16 mouse cellular contexts compared by ENCODE assay signal in the genomic region with DNA sequence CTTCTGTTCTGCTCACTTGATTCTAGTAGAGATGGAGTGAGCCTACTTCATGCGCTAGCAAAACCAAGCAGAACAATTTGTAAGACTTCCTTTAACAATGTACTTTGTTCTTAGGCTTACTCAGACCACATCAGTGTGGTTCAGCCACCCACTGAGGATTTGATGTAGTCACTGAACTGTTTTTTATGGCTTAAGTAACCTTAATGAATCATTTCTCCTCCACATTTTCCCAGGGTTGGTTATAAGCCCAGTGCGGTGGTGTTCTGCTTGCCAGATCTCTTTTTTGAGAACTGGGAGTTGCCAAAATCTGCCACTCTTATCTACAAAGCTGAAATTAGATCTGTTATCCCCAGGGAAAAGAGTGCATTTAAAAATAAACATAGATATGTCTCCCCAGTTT. TPM values are rescaled to one million over a fixed set of nuclear protein-coding genes. Genes with fewer than 3 reads are reported as not detected.
DNase-seq lines count a peak whose midpoint lies in the region; TF ChIP-seq lines count a peak whose summit lies in the region.
"Had no signal": no experiment of that assay in that cellular context is flagged by ENCODE, and none has a peak within 500 bp of the region (broad histone marks: within the 10 kb centered on the region; RNA-seq: fewer than 3 reads in every experiment).

No protein-coding gene starts in this region.

- peaks cover 14% of the 10 kb centered on the region for H3K36me3 ChIP-seq in kidney, adult 2 months (ENCODE audit: control insufficient read depth, insufficient read depth, low read length)
- H3K36me3 ChIP-seq in myocyte (ENCODE audit: control insufficient read depth, insufficient read depth) = peaks cover 68% of the 10 kb centered on the region

- no peak for TF ChIP-seq CTCF in kidney, adult 2 months (conservative IDR thresholded peaks at IDR 0.05; ENCODE audit: insufficient read depth, insufficient read length, low read depth, low read length)

- no peak overlapping the region for H3ac ChIP-seq in myocyte (ENCODE audit: control insufficient read depth, insufficient read length)

- no peaks in the 10 kb centered on the region for H3K27me3 ChIP-seq in kidney, adult 2 months (replicated peaks; ENCODE audit: control insufficient read depth, insufficient read depth, low read length)
- no peaks in the 10 kb centered on the region for H3K27me3 ChIP-seq in myocyte (ENCODE audit: control insufficient read depth, insufficient read depth, insufficient read length)

- TF ChIP-seq POLR2A in kidney, adult 2 months (IDR thresholded peaks at IDR 0.05; ENCODE audit: low read depth, low read length) = no peak
- no peak for TF ChIP-seq POLR2A in myocyte (IDR thresholded peaks at IDR 0.05; ENCODE audit: insufficient read length, low read depth)

- no peak overlapping the region for H3K4me3 ChIP-seq in kidney, adult 2 months (ENCODE audit: insufficient read depth, low read depth, low read length)
- H3K4me3 ChIP-seq in myocyte = no peak overlapping the region
- H3K4me3 ChIP-seq: midbrain, embryonic 10.5 days had no signal

- H3K4me1 ChIP-seq in kidney, adult 2 months (ENCODE audit: control insufficient read depth, insufficient read depth, low read length) = no peaks in the 10 kb centered on the region; the same call in 1 of the 2 replicates
- H3K4me1 ChIP-seq: midbrain, embryonic 10.5 days had no signal

- H3K79me2 ChIP-seq in myocyte (ENCODE audit: control insufficient read depth, insufficient read depth) = no peaks in the 10 kb centered on the region

- peak overlapping the region; percentile 33 for H3K4me2 ChIP-seq in myocyte (ENCODE audit: low read depth)

- WGBS in kidney, adult 2 months = 28% methylated on average over 2 of the region's 2 CpGs

- 0 out of 2 replicates have a peak overlapping the region, but pooled peaks have one; percentile 46 for H3K27ac ChIP-seq in kidney, adult 2 months (ENCODE audit: insufficient read depth, low read depth, low read length)
- H3K27ac ChIP-seq: midbrain, embryonic 10.5 days; stomach, postnatal 0 days had no signal

- peak; percentile 51 for DNase-seq in kidney, adult 2 months
- no peak for DNase-seq in kidney, postnatal 25 days
- peak; percentile 32 for DNase-seq in right cerebral cortex, adult 18-20 months
- DNase-seq in right cerebral cortex, postnatal 4 days = no peak
- DNase-seq in adrenal gland, postnatal 36 days = peak; percentile 35 to 46
- no peak for DNase-seq in lung, postnatal 4 days
- DNase-seq: cerebellum, adult 9-11 months; lung, adult 2 months had no signal

TF ChIP-seq in myocyte, 11 proteins besides CTCF, POLR2A, EP300 and RAD21:
- TF ChIP-seq MYOG (IDR thresholded peaks at IDR 0.05; ENCODE audit: control insufficient read depth in 1 of 3, insufficient read depth in 1 of 3, insufficient read length in 2 of 3, low read depth in 2 of 3) (no peak), MAX (IDR thresholded peaks at IDR 0.05; ENCODE audit: low read depth) (no peak), TCF12 (IDR thresholded peaks at IDR 0.05; ENCODE audit: insufficient read depth, poor library complexity, severe bottlenecking) (no peak), CEBPB (IDR thresholded peaks at IDR 0.05; ENCODE audit: insufficient read depth, poor library complexity, severe bottlenecking) (0 out of 2 replicates have a peak, but pooled peaks have one; percentile 13), REST (IDR thresholded peaks at IDR 0.05; ENCODE audit: insufficient read depth, insufficient read length) (no peak)

RNA-seq across cellular contexts. Expression of gene Blmh, which starts 28.9 kb away (rescaled TPM):
- 26.1 and 27.8 TPM in 2 replicates for polyA plus RNA-seq in kidney, adult 2 months (2012; rRNA removed)
- total RNA-seq in adrenal gland, postnatal 36 days (2021) = 10 to 100 TPM; 45.2 to 57.2 TPM
- 58.3 TPM for polyA plus RNA-seq in myocyte (2012; fragmentation: generic; extraction: Trizol)

RNA-seq across cellular contexts. Expression of gene Slc6a4, which starts 44.9 kb away (rescaled TPM):
- 12.8 and 14.6 TPM in 2 replicates for polyA plus RNA-seq in kidney, adult 2 months (2012; rRNA removed)
- 10 to 100 TPM; 25.6 to 42.2 TPM for total RNA-seq in adrenal gland, postnatal 36 days (2021)
- polyA plus RNA-seq in myocyte (2012; fragmentation: generic; extraction: Trizol) = not detected
- total RNA-seq: hematopoietic stem cell, adult 5-6 weeks had no signal

RNA-seq across cellular contexts. Expression of gene Tmigd1, which starts 51.6 kb away (rescaled TPM):
- polyA plus RNA-seq in kidney, adult 2 months (2012; rRNA removed) = 36.1 and 39.0 TPM in 2 replicates
- 1 to 10 TPM in 1 of 2 experiments, under 1 TPM in 1; 0.66 to 1.1 TPM for total RNA-seq in adrenal gland, postnatal 36 days (2021)
- polyA plus RNA-seq in myocyte (2012; fragmentation: generic; extraction: Trizol) = not detected
- total RNA-seq: ES-E14; hematopoietic stem cell, adult 5-6 weeks had no signal
- polyA plus RNA-seq: embryonic facial prominence, embryonic 11.5 days; forebrain, embryonic 16.5 days; limb, embryonic 11.5 days had no signal

Comparison
In these comparisons a context has a peak if more than half of its experiments do, and no peak if none do; other contexts are left out.
1. DNase-seq: peak in kidney, adult 2 months (single experiment), right cerebral cortex, adult 18-20 months (single experiment) and adrenal gland, postnatal 36 days (2 of 2); none in kidney, postnatal 25 days (0 of 2), right cerebral cortex, postnatal 4 days (single experiment) and lung, postnatal 4 days (0 of 2).
2. RNA of gene Slc6a4, which starts 44.9 kb away (polyA plus RNA-seq): 12.8 to 14.6 TPM in kidney, adult 2 months; not detected in myocyte (single experiment); every median in the first group is over 10 times any median in the second.
3. RNA of gene Tmigd1, which starts 51.6 kb away (polyA plus RNA-seq): 36.1 to 39.0 TPM in kidney, adult 2 months; not detected in myocyte (single experiment); every median in the first group is over 10 times any median in the second.